Mouse (Mus musculus) left cerebral cortex, adult 8-10 months (tissue): Measurements from ENCODE around the gene Sln. TPM values are rescaled to one million over a fixed set of nuclear protein-coding genes. Genes with fewer than 3 reads are reported as not detected.
A peak's percentile ranks its signal among the peaks of the same experiment; 100 is the strongest.

Experiments
- DNase-seq, 2 experiments: peaks; one replicate each; pipeline ENCODE4 v3.0.0; 2022; ENCODE audit warnings: low spot score in 2 of 2
- total RNA-seq, 4 experiments: library from RNA; stranded (reverse); gene quantifications; 2 replicates each; pipeline ENCODE4 v1.2.4; 2022

The Sln gene
- total RNA-seq, result under 1 TPM in 3 of 4 experiments, not detected in 1; 0.30 to 0.55 (median 0.37) TPM

GRCm38 (mm10) chr9:53849864-53850263 is at the start of gene Sln:
Gene Sln, plus strand, starts transcription at chr9:53850164.
- no peak for DNase-seq

- no peak for DNase-seq
These were observed 47.0 kb upstream of the Sln start for GRCm38 (mm10) chr9:53802921-53803320.

- DNase-seq, result no peak
These were observed 43.4 kb upstream of the Sln start for GRCm38 (mm10) chr9:53806496-53807086.

GRCm38 (mm10) chr9:53813418-53813817 is 36.5 kb upstream of the Sln start:
- no peak for DNase-seq

GRCm38 (mm10) chr9:53818760-53819159 is 31.2 kb upstream of the Sln start:
- peak in 1 of 2 experiments; percentile 28 for DNase-seq

- DNase-seq, result no peak
These were observed 24.6 kb upstream of the Sln start for GRCm38 (mm10) chr9:53825318-53825717.

- DNase-seq, result peak; percentile 16 to 37
These were observed 20.7 kb upstream of the Sln start for GRCm38 (mm10) chr9:53829081-53829865.

- no peak for DNase-seq
These were observed 20.1 kb upstream of the Sln start for GRCm38 (mm10) chr9:53829866-53830209.

GRCm38 (mm10) chr9:53835039-53835438 is 14.9 kb upstream of the Sln start:
- no peak for DNase-seq

GRCm38 (mm10) chr9:53835976-53836375 is 14.0 kb upstream of the Sln start:
- no peak for DNase-seq

GRCm38 (mm10) chr9:53838816-53839215 is 11.1 kb upstream of the Sln start:
- no peak for DNase-seq

GRCm38 (mm10) chr9:53848548-53848947 is 1.4 kb upstream of the Sln start:
- no peak for DNase-seq

- DNase-seq, result no peak
These were observed 2.2 kb downstream of the Sln start for GRCm38 (mm10) chr9:53852158-53852557.

GRCm38 (mm10) chr9:53853672-53854071 is 3.7 kb downstream of the Sln start:
- DNase-seq, result peak in 1 of 2 experiments; percentile 34

GRCm38 (mm10) chr9:53854525-53854924 is 4.6 kb downstream of the Sln start:
- no peak for DNase-seq

GRCm38 (mm10) chr9:53857864-53858263 is 7.9 kb downstream of the Sln start:
- DNase-seq, result no peak

- DNase-seq, result no peak
These were observed 23.3 kb downstream of the Sln start for GRCm38 (mm10) chr9:53873239-53873638.

- DNase-seq, result no peak
These were observed 27.5 kb downstream of the Sln start for GRCm38 (mm10) chr9:53877423-53877822.

- no peak for DNase-seq
These were observed 33.8 kb downstream of the Sln start for GRCm38 (mm10) chr9:53883588-53884280.

- DNase-seq, result no peak
These were observed 40.1 kb downstream of the Sln start for GRCm38 (mm10) chr9:53890075-53890474.

- DNase-seq, result no peak
These were observed 45.9 kb downstream of the Sln start for GRCm38 (mm10) chr9:53895827-53896226.

- DNase-seq, result peak in 1 of 2 experiments; percentile 42
These were observed 49.9 kb downstream of the Sln start for GRCm38 (mm10) chr9:53899836-53900235.
